Mouse (Mus musculus) neural tube, embryonic 14.5 days (tissue): Measurements from ENCODE around the gene Pcgf1. TPM values are rescaled to one million over a fixed set of nuclear protein-coding genes. Genes with fewer than 3 reads are reported as not detected.

Experiments
- ATAC-seq: fragments of 200-750 bp; cut with Nextera tagmentation; 2 replicates; pipeline ENCODE4 v1.8.0; 2017; ENCODE audit warnings: low read depth, mild to moderate bottlenecking, moderate TSS enrichment, moderate library complexity
- H3K27ac ChIP-seq: fragments of 300-500 bp; sonication (generic); 2 replicates; pipeline ENCODE4 v1.5.1; 2014; ENCODE audit warnings: low read depth, mild to moderate bottlenecking, control low read depth, low read length, moderate library complexity, mixed read lengths
- H3K27me3 ChIP-seq: fragments of 300-500 bp; sonication (generic); 2 replicates; pipeline ENCODE4 v1.6.1; 2014; ENCODE audit warnings: low read length; ENCODE audit not compliant: control insufficient read depth, insufficient read depth
- H3K36me3 ChIP-seq: fragments of 300-500 bp; sonication (generic); 2 replicates; pipeline ENCODE4 v1.6.1; 2014; ENCODE audit warnings: low read length, mixed read lengths; ENCODE audit not compliant: control insufficient read depth, insufficient read depth
- H3K4me1 ChIP-seq: fragments of 300-500 bp; sonication (generic); 2 replicates; pipeline ENCODE4 v1.6.1; 2014; ENCODE audit warnings: low read length; ENCODE audit not compliant: control insufficient read depth, insufficient read depth
- H3K4me2 ChIP-seq: fragments of 300-500 bp; sonication (generic); 2 replicates; pipeline ENCODE4 v1.6.1; 2014; ENCODE audit warnings: mild to moderate bottlenecking, low read depth, low read length, control low read depth
- H3K4me3 ChIP-seq: fragments of 300-500 bp; sonication (generic); 2 replicates; pipeline ENCODE4 v1.5.1; 2014; ENCODE audit warnings: low read depth, low read length, control low read depth, mixed read lengths
- H3K9ac ChIP-seq: fragments of 300-500 bp; sonication (generic); replicated peaks from 2 replicates; pipeline ENCODE4 v1.6.1; 2014; ENCODE audit warnings: low read depth, mild to moderate bottlenecking, control low read depth, low read length, mixed read lengths
- H3K9me3 ChIP-seq: fragments of 300-500 bp; sonication (generic); 2 replicates; pipeline ENCODE4 v1.6.1; 2016; ENCODE audit warnings: low read length; ENCODE audit not compliant: control insufficient read depth
- WGBS: fragments of 180-500 bp; shearing (Covaris S2); extraction: QIAGEN DNeasy Blood & Tissue Kit; methylation state at CpG from one replicate; pipeline ENCODE4 v1.1.7; 2014; 5-methylcytosine and 5-hydroxymethylcytosine counted together
- polyA plus RNA-seq: library from polyadenylated mRNA; unstranded; fragments of >200 nt; fragmentation: Nextera tagmentation; extraction: Ambion mirVana; gene quantifications from 2 replicates; pipeline ENCODE4 v1.2.1, GENCODE M21; 2014

Pcgf1 gene
- polyA plus RNA-seq, 1 experiment from 2014 or later, result 46.6 TPM

DNA sequence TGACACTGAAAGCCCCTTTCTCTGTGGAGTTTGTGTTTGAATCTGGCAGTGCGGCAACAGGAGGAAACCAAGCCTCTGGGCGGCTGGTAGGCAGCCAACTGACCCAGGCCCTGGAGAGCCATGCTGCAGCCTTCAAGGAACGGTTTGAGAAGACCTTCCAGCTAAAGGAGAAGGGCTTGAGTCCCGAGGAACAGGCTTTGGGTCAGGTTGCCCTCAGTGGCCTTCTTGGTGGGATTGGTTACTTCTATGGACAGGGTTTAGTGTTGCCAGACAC, 39.4 kb downstream of the Pcgf1 start:
- Histone ChIP-seq H3K9me3 (no peaks in the 10 kb centered on the region), H3K27me3 (no peaks in the 10 kb centered on the region), H3K27ac (no peak overlapping the region), H3K4me3 (no peak overlapping the region), H3K9ac (no peak overlapping the region), H3K4me1 (peaks cover 24% of the 10 kb centered on the region), H3K36me3 (peaks cover 16% of the 10 kb centered on the region), H3K4me2 (no peak overlapping the region)
- WGBS, result 85% methylated on average over 4 of the region's 4 CpGs
- no peak for ATAC-seq

- WGBS, result 89% methylated on average over 13 of the region's 13 CpGs
- no peak overlapping the region for H3K4me3 ChIP-seq
Measured at GRCm38 (mm10) chr6:83117616-83118015, 39.9 kb downstream of the Pcgf1 start.

GRCm38 (mm10) chr6:83118369-83118768, 40.7 kb downstream of the Pcgf1 start:
- H3K9me3 ChIP-seq, result no peaks in the 10 kb centered on the region
- H3K9ac ChIP-seq, result no peak overlapping the region
- H3K27ac ChIP-seq, result no peak overlapping the region
- no peak overlapping the region for H3K4me3 ChIP-seq
- no peak overlapping the region for H3K4me2 ChIP-seq
- no peak for ATAC-seq
- 82% methylated on average over 11 of the region's 11 CpGs for WGBS
- no peaks in the 10 kb centered on the region for H3K27me3 ChIP-seq
- H3K4me1 ChIP-seq, result peaks cover 37% of the 10 kb centered on the region
- H3K36me3 ChIP-seq, result peaks cover 16% of the 10 kb centered on the region

More at GRCm38 (mm10) chr6:83117616-83118015, 39.9 kb downstream of the Pcgf1 start:
- no peak overlapping the region for H3K27ac ChIP-seq
- H3K9me3 ChIP-seq, result no peaks in the 10 kb centered on the region
- no peak overlapping the region for H3K9ac ChIP-seq
- no peak overlapping the region for H3K4me2 ChIP-seq
- peaks cover 29% of the 10 kb centered on the region for H3K4me1 ChIP-seq
- no peak for ATAC-seq
- H3K27me3 ChIP-seq, result no peaks in the 10 kb centered on the region
- H3K36me3 ChIP-seq, result peaks cover 16% of the 10 kb centered on the region

- H3K9ac ChIP-seq, result no peak overlapping the region
- peak overlapping the region; percentile 92; the same call in 1 of the 2 replicates for H3K4me2 ChIP-seq
- H3K27me3 ChIP-seq, result no peaks in the 10 kb centered on the region
- no peak overlapping the region for H3K27ac ChIP-seq
- H3K36me3 ChIP-seq, result peaks cover 16% of the 10 kb centered on the region
- H3K9me3 ChIP-seq, result no peaks in the 10 kb centered on the region
- peak overlapping the region; percentile 65; the same call in 1 of the 2 replicates for H3K4me3 ChIP-seq
- no peak for ATAC-seq
- WGBS, result 82% methylated on average over 14 of the region's 14 CpGs
- H3K4me1 ChIP-seq, result peaks cover 41% of the 10 kb centered on the region
Measured at GRCm38 (mm10) chr6:83118825-83119733, 41.4 kb downstream of the Pcgf1 start.

DNA sequence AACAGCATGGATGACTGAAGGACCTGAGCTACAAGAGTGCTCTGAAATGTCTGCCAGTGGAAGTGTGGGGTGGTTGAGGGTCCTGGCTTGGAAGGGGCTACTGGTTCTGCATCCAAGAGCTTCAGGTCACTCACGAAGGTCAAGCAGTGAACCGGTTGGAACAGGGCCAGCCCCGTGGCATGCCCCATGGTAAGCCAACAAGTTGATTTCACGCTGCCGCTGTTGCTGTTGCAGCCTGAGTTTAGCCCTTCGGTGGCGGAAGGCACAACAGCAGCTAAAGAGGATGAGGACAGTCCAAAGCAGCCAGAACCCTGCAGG, 42.0 kb downstream of the Pcgf1 start:
- peaks cover 16% of the 10 kb centered on the region for H3K36me3 ChIP-seq
- WGBS, result 66% methylated on average over 7 of the region's 7 CpGs
- peak overlapping the region; percentile 65; the same call in 1 of the 2 replicates for H3K4me3 ChIP-seq
- H3K27me3 ChIP-seq, result no peaks in the 10 kb centered on the region
- peak overlapping the region; percentile 95; the same call in 1 of the 2 replicates for H3K9ac ChIP-seq
- H3K27ac ChIP-seq, result 0 out of 2 replicates have a peak overlapping the region, but pooled peaks have one; percentile 8
- ATAC-seq, result no peak
- H3K9me3 ChIP-seq, result no peaks in the 10 kb centered on the region
- peak overlapping the region; percentile 92 for H3K4me2 ChIP-seq
- peaks cover 45% of the 10 kb centered on the region for H3K4me1 ChIP-seq

GRCm38 (mm10) chr6:83120930-83121862, 43.5 kb downstream of the Pcgf1 start, which contains the start of gene Wbp1:
Wbp1 (minus strand) TSS chr6:83121559.
- WGBS, result under 1% methylated on average over 38 of the region's 38 CpGs
- peak within 1 kb of the TSS; percentile 65 for H3K4me3 ChIP-seq
- ATAC-seq, result peak; percentile 94
- H3K27ac ChIP-seq, result peak within 1 kb of the TSS; percentile 98
- H3K9ac ChIP-seq, result peak within 1 kb of the TSS; percentile 95
- H3K9me3 ChIP-seq, result no peaks in the 10 kb centered on the region
- no peaks in the 10 kb centered on the region for H3K27me3 ChIP-seq
- peaks cover 16% of the 10 kb centered on the region for H3K36me3 ChIP-seq
- peaks cover 43% of the 10 kb centered on the region for H3K4me1 ChIP-seq
- peak within 1 kb of the TSS; percentile 92 for H3K4me2 ChIP-seq

GRCm38 (mm10) chr6:83121863-83122710, 44.4 kb downstream of the Pcgf1 start:
- H3K9me3 ChIP-seq, result no peaks in the 10 kb centered on the region
- H3K4me1 ChIP-seq, result peaks cover 35% of the 10 kb centered on the region
- under 1% methylated on average over 48 of the region's 52 CpGs for WGBS
- peak; percentile 8; the same call in 1 of the 2 replicates for ATAC-seq
- H3K9ac ChIP-seq, result peak overlapping the region; percentile 95
- peak overlapping the region; percentile 92 for H3K4me2 ChIP-seq
- H3K27ac ChIP-seq, result peak overlapping the region; percentile 98
- H3K27me3 ChIP-seq, result no peaks in the 10 kb centered on the region
- H3K4me3 ChIP-seq, result peak overlapping the region; percentile 65
- H3K36me3 ChIP-seq, result peaks cover 13% of the 10 kb centered on the region

DNA sequence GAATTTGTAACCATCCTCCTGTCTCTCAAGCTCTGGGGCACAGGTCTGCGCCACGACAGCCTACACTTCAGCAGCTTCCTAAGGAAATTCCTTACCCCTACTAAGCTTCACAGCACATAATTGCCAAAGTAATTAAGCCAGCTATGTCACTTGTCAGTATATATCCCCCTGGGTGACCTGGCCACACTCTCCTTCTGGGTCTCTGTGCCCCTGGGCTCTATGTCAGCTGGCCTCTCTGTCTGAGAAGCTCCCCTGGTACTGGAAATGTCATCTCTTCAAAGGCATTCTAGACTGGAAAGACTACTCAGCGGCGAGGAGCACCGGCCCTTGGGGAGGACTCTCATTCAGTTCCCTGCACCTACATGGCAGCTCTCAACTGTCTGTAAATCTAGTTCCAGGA, 45.3 kb downstream of the Pcgf1 start:
- Histone ChIP-seq H3K9me3 (no peaks in the 10 kb centered on the region), H3K4me2 (peak overlapping the region; percentile 92; the same call in 1 of the 2 replicates), H3K36me3 (peaks cover 9% of the 10 kb centered on the region), H3K27ac (peak overlapping the region; percentile 16; the same call in 1 of the 2 replicates), H3K4me1 (peaks cover 35% of the 10 kb centered on the region), H3K4me3 (peak overlapping the region; percentile 3; the same call in 1 of the 2 replicates), H3K27me3 (no peaks in the 10 kb centered on the region), H3K9ac (0 out of 2 replicates have a peak overlapping the region, but pooled peaks have one; percentile 11)
- WGBS, result 65% methylated on average over 5 of the region's 5 CpGs
- ATAC-seq, result no peak
